Mouse (Mus musculus) left cerebral cortex, postnatal 14 days (tissue): ENCODE measurements at regions not wholly inside any gene's neighbourhood (a gene's known extent, or its start where the extent isn't known, plus 50 kb on each side); places are given as distances from the start of the nearest gene placed in this dataset.
A peak's percentile ranks its signal among the peaks of the same experiment; 100 is the strongest.
"Not testable (repeated sequence)": the region's sequence is repeated elsewhere in the genome, so short reads cannot be mapped to it uniquely, and the experiment has no call there.

ENCODE experiments used
- DNase-seq, 2 experiments: peaks; one replicate each; pipeline ENCODE4 v3.0.0; 2021 to 2022; ENCODE audit warnings: low spot score in 2 of 2, mixed read lengths in 1 of 2
- intact Hi-C: fragments of 180-260 bp; cut with DNase I; formaldehyde crosslinking; loops from one replicate; pipeline ENCODE4 v1.15.1; 2025

DNA sequence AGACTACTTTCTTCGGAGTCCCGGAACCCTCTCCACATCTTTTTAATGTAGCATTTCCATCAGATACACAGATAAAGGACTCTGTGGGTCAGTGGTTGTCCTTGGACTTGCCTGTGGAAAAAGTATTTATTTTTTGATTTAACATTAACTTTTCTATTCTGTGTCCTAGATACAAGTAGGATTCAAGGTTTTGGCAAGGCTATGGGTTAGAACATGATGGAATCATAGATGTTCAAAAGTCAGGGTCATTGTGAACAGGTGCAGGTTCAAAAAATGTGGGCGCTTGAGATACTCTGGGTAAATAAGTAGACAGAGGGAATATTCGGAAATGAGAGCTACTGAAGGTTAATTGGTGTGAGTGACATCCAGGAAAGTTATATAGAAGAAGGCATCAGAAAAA, 347.7 kb downstream of the Cypt12 start:
- no peak for DNase-seq
- intact Hi-C loops, result no loop called here

DNA sequence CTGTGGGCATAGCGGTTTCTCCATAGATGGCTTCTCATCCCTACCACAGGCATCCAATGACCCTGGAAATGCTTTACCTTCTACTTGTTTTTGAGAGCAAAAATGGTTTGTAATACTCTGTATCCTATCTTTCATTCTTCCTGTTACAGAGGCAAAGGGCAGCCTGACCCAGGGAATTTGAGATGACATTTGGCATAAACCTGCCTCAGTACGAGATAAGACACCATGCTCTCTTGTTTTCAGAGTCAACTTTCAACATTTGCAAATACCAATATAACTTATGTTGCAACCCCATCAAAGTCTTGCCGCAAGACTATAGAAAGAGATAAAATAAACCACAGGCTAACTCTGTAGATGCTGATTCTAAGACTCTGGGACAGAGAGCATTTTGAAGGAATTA, 350.5 kb downstream of the Cypt12 start:
- intact Hi-C loops, result no loop called here
- no peak for DNase-seq

DNA sequence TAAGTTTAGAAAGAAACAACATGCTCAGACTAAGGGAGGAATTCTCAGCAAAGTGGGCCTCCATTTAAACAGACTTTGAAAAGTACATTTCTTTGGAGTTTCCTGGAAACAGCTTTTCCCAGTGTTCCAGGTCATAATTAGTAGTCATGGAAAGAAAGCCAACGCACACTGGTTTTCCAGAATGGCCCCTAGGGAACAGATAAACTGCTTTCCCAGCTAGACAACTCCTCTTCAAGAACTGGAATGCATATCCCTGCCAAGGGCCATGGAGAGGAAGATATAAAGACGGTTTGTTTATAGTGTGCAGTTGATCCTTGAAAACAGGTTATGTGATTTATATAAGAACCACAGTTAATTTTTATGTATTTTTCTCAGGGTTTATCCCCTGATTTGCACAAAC, 351.3 kb downstream of the Cypt12 start:
- intact Hi-C loops, result no loop called here
- DNase-seq, result peak in 1 of 2 experiments; percentile 1

DNA sequence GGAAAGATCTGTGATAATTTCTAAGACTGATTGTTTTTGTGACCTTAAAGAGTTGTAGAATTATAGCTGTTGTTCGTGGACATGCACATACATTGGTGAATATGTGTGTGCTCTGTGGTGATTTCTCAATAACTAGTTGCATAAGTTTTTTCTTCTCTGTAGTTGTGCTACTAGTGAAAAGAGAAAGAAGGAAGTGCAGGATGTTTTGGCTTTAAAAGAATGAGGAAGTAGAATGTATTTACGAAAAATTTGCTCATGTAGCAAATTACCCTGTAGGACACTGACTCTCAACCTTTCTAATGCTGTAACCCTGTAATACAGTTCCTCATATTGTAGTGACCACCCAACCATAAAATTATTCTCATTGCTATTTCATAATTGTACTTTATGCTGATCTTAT, 371.2 kb downstream of the Cypt12 start:
- intact Hi-C loops, result no loop called here
- DNase-seq, result no peak

DNA sequence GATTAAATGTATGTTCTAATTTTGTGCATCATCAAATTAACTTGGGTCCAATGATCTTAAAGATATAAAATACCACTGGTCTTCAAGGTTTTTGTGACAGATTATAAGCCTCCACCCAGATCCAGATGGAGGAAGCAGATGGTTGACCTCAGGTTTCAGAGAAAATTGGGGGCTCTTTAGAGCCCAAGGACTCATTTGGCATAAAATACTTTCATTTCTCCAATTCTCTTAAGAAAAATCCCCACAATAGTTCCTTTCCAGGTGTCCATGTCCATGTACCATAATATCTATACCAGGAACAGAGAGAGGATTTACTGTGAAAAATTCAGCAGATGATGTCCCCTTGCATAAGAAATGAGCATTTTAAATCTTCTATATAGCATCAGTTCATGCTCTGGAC, 385.0 kb downstream of the Cypt12 start:
- intact Hi-C loops, result no loop called here
- no peak for DNase-seq

DNA sequence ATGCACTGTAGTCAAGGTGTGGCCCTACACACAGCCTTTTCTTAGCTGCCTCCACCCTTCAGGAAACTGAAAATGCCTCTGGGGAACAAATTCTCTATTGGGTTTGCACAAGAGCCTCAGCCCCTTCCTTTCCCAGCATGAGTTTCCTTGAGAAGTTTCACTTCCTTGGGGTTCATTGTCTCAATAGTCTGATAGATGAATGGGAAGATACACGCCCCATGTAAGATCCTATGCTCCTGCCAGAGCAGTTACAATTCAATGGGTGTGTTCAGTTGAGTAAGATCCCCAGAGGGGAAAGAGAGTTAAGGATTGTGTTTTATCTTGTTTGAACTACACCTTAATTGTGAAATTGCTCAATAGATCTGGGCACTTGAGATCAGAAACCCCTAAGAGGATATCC, 391.0 kb downstream of the Cypt12 start:
- intact Hi-C loops, result no loop called here
- no peak for DNase-seq

DNA sequence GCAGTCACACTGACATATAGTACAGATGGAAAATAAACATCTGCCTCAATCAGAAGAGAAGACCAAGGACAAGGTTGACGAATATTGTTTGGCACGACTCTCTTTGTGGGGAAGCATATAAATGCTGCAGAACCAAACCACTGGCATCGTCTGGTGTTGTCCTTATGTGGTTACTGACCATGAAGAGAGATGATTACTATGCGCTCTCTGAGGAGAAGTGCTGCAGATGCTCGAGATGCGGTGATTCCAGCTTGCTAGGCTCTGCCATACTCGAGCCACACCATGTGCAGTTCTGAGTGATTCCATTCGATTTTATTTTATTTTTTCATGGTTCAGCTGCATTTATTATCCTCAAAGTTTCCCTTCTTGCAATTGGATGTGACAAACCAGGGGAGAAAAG, 393.5 kb downstream of the Cypt12 start:
- DNase-seq, result no peak
- intact Hi-C loops, result no loop called here

DNA sequence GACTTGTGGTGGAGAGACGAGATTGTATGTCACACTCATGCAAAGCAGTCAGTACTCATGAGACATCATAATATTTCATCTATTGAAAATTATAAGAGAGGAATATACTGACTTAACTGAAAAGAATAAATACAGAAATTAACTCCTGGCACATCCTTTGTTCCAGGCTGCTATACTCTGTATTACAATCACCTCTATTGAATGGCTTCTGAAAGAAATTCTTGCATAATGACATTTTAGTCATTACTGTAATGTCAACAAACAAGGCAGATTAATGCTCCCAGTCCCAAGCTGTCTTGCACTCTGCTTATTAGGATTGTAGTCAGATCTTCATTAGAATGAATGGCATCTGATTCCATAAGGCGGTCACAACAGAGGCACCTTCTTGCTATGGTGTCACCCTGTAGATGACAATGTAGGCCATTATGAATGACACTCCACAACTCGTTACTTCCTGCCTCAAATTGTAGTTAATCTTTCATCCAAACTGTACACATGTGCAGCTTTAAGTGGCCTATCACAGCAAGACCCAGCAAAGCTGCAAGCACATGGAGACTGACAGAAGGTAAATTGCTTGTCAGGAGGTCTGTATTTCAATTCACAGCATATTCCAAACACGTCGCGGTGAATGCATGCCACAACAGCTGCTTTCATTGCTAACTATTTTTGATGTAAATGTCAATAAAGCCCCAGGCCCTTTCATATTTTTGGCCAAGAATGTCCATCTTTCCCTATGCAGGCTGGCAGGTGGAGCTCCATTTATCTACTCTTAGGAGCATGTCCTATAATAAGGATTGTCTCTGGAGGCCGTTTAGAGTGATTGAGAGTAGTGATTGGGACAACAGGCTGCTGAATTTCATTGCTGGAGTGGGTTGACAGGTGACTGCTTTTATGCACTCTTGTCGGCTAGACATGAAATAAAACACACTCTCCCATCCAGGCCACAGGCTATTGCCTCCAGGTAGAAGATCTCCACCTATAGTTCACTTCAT, 430.1 kb downstream of the Cypt12 start:
- intact Hi-C loops, result no loop called here
- no peak for DNase-seq

DNA sequence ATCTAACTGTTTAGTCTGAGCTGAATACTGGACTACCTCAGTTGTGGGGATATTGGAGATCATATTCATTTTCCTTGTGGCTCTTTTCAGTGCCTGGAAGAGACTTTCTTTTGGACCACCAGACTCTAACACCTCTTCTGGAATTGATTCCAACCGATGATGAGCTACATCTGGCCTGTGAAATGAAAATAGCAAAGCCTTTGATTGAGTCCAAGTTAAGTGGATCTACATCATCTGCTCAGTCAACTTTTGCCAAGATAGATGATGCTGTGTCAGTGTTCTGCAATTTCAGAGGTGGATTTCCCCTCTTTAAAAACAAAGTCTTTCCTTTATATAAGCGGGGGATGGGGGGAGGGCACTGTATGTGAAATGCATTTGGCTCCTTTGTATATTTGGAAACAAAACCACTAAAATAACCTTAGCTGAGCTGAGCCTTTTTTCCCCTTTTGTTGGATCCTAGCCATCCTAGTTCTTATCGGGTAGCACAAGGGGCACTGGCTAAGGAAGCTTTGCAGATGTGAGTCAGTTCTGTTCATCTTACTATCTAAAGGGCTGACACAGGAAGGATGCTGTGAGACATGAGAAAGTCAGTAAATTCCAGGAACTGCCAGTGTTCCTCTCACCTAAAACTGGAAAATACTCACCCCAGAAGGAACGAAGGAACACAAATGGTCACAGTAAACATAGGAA, 473.8 kb downstream of the Cypt12 start:
- intact Hi-C loops, result no loop called here
- DNase-seq, result peak; percentile 9 to 16

DNA sequence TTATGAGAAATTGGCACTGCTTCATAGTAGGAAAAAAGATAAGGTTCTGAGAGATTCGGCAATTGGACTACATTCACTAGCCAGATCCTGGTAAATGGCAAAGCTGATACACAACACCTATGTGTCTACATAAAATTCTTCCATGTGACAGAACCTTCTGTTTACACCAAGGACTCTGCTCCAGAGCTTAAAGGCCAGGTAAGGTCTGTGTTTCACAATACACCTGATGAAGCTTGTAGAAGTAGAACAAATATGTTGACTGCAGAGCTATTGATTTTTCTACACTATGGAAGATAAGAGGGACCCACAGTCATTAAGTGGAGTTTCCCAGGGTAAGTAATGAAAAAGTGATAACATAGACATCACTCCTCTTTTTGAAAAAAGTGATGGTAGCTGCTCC, 480.7 kb downstream of the Cypt12 start:
- DNase-seq, result no peak
- intact Hi-C loops, result no loop called here

DNA sequence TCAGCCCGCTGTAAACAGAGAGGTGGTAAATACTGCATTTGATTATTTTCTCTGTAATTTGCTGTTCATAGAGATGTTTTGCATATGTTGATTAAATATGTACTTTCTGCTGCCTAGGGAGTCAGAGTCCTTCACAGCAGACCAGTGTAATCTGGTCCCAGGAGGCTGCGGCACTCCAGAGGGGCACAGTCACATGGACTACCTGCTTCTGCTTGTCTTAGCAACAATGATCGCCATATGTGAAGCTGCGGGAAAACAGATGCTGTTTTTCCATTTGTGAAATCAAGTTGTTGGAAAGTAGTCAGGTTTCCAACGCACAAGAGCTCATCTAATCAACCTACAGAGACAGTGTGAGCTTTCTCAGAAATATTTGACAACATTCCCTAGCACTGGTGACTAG, 490.6 kb downstream of the Cypt12 start:
- peak in 1 of 2 experiments; percentile 7 for DNase-seq
- intact Hi-C loops, result no loop called here

DNA sequence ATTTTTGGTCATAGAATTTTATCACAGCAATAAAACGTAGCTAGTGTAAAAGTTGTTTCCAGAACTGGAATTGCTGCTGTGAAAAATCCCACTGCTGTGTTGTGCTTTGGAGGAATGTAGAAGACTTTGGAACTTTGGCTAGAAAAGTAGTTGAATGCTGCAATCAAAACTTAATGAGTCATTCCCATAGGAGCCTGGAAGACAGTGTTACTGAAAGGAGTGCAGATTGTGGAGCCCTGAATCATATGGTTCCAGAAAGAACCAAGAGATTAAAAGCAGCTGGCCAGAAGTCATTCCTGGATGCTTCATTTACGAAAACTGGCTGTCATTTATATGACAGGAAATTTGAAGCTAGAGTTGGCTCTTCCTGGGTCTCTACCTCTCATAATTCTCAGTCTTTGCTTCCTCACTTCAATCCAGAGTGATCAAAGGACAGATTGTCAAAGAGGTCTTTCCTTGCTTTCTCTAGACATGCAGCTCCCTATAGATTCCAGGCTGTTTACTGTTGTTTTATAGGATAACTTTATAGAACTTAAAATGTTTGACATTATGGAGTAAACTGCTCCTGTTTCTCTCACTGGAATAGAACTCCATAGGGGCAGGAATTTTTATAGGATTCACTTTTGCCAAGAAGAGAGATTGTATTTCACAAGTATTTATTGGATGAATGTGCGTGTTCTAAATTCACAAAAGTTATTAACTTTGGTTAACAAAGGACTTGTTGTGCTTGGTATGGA, 504.2 kb downstream of the Cypt12 start:
- intact Hi-C loops, result no loop called here
- peak; percentile 2 to 24 for DNase-seq

DNA sequence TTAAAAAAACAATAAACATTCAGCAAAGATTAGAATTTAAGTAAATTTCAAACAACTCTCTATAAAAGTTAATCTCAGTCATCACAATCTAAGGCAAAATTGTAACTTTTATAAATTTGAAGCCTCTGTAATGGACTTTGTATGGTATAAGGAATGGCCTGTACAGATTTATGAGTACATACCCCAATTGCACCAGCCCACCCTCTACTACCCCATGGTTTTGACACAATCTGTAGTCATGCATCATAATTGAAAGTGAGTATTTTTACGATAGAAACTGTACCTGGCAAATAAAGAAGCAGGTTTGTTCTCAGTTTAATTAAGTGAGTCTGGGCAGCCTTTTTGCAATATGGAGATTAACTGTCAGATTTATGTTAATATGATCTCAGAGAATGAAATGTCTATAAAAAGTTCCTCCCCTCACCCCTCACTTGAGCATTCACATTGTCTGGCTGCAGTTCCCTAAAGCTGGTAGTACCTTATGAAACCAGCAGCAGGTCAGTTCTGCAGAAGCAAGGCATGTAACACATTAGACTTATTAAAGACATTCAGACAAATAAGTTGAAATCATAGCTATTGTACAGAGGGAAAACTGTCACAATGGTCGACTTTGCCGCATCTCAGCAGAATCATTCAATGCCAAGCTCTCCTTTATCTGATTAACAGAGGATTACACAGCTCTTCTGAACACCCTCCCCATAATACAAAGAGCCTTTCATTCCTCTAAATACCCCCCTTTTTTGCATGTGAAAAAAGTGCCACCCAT, 505.2 kb downstream of the Cypt12 start:
- no peak for DNase-seq
- intact Hi-C loops, result no loop called here

DNA sequence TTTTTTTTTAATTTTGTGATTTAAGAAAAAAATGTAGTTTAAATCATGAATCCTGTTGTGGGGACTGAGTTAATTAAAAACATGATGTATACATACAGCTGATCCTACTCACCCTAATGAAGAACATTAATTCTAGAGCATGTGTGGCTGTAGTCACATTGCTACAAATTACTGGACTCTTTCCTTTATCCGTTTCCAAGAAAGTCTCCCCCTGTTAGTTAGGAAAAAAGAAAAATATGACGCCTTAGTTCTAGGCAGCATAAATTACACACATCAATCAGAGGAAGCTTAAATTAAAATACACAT, 505.7 kb downstream of the Cypt12 start:
- no peak for DNase-seq
- intact Hi-C loops, result no loop called here

DNA sequence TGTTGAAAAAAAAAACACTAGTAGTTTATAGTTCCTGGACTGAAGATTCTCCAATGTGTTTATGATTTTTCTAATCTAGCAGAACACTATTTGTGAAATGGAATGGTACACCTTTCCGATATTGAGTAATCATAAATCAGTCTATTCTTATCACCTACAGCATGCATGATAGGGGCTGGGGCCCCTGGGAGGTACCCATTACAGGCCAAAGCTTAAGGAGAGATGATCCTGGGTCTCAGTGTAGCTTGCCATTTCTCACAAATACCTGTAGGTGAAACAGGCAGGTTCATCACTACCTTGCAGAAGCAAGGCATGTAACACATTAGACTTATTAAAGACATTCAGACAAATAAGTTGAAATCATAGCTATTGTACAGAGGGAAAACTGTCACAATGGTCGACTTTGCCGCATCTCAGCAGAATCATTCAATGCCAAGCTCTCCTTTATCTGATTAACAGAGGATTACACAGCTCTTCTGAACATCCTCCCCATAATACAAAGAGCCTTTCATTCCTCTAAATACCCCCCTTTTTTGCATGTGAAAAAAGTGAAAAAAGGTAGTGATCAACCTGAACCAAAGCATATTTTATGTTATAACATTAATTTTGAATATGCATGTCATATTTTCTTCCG, 506.5 kb downstream of the Cypt12 start:
- DNase-seq, intact Hi-C loops: not testable (repeated sequence)

DNA sequence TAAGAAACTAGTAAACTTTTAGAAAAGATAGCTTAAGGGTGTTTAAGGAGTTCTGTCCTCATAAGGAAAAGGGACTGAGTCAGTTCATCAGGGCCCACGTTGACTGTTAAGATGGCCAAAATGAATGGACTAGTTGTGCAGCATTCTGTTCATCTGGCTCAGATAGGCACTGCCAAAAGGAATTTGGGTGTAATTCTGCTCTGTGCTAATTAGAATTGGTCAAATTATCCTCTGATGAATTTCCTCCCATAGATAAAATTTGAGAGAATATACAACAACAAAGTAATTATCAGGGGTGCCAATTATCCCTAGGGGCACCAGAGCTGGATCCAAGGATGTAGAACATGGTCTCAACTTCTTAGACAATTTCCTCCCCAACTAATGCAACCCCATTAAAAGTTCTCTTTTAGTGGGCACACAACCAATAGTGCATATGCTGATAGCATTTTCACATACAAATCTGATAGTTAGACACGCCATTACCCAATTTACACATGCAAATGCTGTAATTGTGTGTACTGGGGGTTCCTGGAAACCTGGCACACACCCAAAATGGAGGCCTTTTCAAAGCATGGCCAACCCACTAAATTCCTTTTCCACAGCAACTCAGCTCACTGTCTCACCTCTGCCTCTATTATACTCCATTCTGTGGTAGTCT, 508.0 kb downstream of the Cypt12 start:
- intact Hi-C loops, result no loop called here
- peak in 1 of 2 experiments; percentile 3 for DNase-seq

DNA sequence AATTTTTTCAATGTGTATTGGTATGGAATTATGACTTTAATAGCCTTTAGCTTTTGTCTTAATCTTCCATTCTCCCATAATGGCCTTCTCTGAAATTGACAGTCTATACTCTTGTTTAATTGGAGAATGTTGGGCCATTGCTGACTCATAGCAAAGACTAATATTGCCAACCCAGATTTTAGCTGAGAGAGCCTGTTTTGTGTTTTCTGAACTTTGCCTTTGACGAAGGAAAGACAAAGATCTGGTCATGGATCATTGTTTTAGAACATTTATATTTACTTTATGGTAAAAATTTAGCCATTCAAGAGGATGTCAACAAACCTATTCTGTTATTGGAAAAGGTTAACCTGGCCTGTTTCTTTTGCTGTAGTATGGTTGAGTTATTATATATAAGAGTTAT, 512.1 kb downstream of the Cypt12 start:
- intact Hi-C loops, result no loop called here
- DNase-seq, result no peak

DNA sequence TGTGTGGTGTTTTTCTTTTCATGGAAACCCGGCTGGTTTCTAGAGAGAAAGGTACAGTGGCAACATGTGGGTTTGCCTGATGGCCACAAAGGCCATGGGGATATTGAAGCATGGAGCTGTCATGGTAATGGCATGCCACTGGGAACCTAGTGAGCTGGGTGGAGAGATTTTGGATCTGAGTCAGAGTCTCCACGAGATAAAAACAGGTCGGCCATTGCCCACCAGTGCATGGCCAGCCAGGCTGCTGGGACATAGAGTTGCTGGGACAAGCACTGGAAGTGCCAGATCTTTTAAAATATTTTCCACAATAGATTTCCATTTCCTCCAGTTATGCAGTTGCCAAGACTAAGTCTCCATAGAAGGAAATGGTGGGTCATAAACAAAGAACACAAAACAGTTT, 523.6 kb downstream of the Cypt12 start:
- intact Hi-C loops, result no loop called here
- DNase-seq, result no peak

DNA sequence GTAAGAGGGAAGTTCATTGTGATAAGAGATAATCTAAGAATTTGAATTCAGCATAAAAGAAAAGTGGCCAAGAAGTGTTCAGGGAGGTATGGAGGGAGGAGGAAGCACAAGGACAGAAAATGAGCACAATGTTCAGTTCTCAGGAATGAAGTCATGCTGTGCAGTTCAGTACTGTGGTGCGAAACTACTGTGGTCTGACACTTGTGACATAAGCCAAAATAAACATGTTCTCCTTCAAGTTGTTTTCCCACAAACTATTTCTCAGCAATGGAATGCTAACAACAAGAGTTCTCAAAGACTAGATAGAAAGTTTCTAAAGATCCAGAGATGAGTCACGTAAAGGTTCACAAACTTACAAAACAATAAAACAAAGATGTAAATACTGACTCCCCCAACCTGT, 531.3 kb downstream of the Cypt12 start:
- no peak for DNase-seq
- intact Hi-C loops, result no loop called here
